8 mouse cellular contexts compared by ENCODE assay signal in the genomic region with DNA sequence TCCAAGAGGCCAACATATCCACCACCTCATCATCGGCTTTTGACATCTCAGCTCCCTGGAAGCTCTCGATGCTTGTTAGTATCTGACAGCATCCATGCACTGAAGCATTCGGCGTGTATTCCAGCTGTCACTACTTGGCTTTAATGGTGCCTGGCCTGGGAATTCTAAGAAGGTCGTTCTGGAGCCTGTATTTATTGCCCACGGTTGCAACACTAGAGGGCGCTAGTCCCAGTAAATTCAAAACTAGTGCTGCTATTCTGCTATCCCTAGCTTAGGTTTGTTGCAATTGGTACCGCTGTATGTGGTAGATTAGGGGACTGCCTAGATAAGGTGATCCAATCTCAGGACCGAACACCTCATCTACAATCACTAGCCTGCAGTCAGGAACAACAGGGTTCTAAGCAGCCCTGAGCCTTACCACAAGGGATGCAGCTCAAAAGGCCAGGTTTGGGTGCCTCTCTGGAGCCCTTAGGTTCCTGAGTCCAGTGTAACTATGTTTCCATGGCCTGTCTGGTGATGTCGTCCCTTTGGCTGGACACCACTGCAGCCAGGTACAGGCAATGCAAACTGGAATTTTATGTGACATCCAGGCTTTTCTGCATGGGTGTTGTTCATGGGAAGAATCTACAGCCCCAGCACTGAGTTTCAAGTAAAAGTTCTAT.
DNase-seq lines count a peak whose midpoint lies in the region; ATAC-seq and TF ChIP-seq lines count a peak whose summit lies in the region.

No protein-coding gene starts in this region.

- no peak overlapping the region for H3K4me2 ChIP-seq in lung, embryonic 14.5 days

- WGBS in lung, embryonic 14.5 days, result 35% methylated on average over 10 of the region's 10 CpGs

- H3K27me3 ChIP-seq in lung, embryonic 14.5 days (ENCODE audit: insufficient read depth, low read length), result no peaks in the 10 kb centered on the region

- peak; percentile 60 to 67 for DNase-seq in cerebellum, postnatal 10 days
- DNase-seq in cerebellum, adult 11 months, result no peak
- DNase-seq in right cerebral cortex, postnatal 4 days, result peak; percentile 17
- no peak for DNase-seq in right cerebral cortex, postnatal 10 days (ENCODE audit: low spot score in 2 of 2)
- DNase-seq in c-Kit-positive CD71-negative TER-119-negative erythroid progenitor cells, embryonic 14.5 days (ENCODE audit: low read depth), result peak; percentile 38
- peak; percentile 57 to 72 for DNase-seq in heart, postnatal 14 days
- peak; percentile 80 for DNase-seq in lung, embryonic 14.5 days
- peak; percentile 55 for DNase-seq in thymus, postnatal 4 days

- peak; percentile 68 for TF ChIP-seq CTCF in lung, embryonic 14.5 days (IDR thresholded peaks at IDR 0.05; ENCODE audit: low read depth)

- no peak overlapping the region for H3K27ac ChIP-seq in lung, embryonic 14.5 days (ENCODE audit: low read depth)

- no peaks in the 10 kb centered on the region; the same call in 1 of the 2 replicates for H3K4me1 ChIP-seq in lung, embryonic 14.5 days (ENCODE audit: insufficient read depth)

- intact Hi-C loops in heart, postnatal 14 days (cut with DNase I), result loop anchor here (2.0 to 10.0 kb wide), 5 partner anchors 33 to 609 kb away; no protein-coding TSS in a partner anchor

- H3K9me3 ChIP-seq in lung, embryonic 14.5 days (ENCODE audit: low read depth, low read length), result no peaks in the 10 kb centered on the region

- ATAC-seq in lung, embryonic 14.5 days (ENCODE audit: insufficient read depth), result no peak

- no peaks in the 10 kb centered on the region for H3K36me3 ChIP-seq in lung, embryonic 14.5 days (ENCODE audit: insufficient read depth)

- H3K4me3 ChIP-seq in lung, embryonic 14.5 days (ENCODE audit: low read depth, low read length), result no peak overlapping the region

- H3K9ac ChIP-seq in lung, embryonic 14.5 days, result no peak overlapping the region

Comparison
In these comparisons a context has a peak if more than half of its experiments do, and no peak if none do; other contexts are left out.
1. DNase-seq: peak in cerebellum, postnatal 10 days (2 of 2), right cerebral cortex, postnatal 4 days (single experiment), c-Kit-positive CD71-negative TER-119-negative erythroid progenitor cells, embryonic 14.5 days (single experiment), heart, postnatal 14 days (2 of 2), lung, embryonic 14.5 days (single experiment) and thymus, postnatal 4 days (single experiment); none in cerebellum, adult 11 months (single experiment) and right cerebral cortex, postnatal 10 days (0 of 2).